Mouse (Mus musculus) midbrain, postnatal 0 days (tissue): ENCODE results near the gene Arl2bp. TPM values are rescaled to one million over a fixed set of nuclear protein-coding genes. Genes with fewer than 3 reads are reported as not detected.

Experiments used
- ATAC-seq: fragments of 200-750 bp; cut with Nextera tagmentation; 2 replicates; pipeline ENCODE4 v1.8.0; 2017; ENCODE audit warnings: moderate number of reproducible peaks, mild to moderate bottlenecking, moderate TSS enrichment, moderate library complexity; ENCODE audit not compliant: low FRiP score
- DNase-seq: peaks from one replicate; pipeline ENCODE4 v3.0.0-alpha.2; 2015; ENCODE audit warnings: low spot score
- H3K27ac ChIP-seq: fragments of 300-500 bp; sonication (generic); 2 replicates; pipeline ENCODE4 v1.5.1; 2014; ENCODE audit warnings: low read depth, mild to moderate bottlenecking, low read length, mixed read lengths
- H3K27me3 ChIP-seq: fragments of 300-500 bp; sonication (generic); 2 replicates; pipeline ENCODE4 v1.6.1; 2014; ENCODE audit warnings: low read length, control low read depth, mixed read lengths; ENCODE audit not compliant: insufficient read depth
- H3K36me3 ChIP-seq: fragments of 300-500 bp; sonication (generic); 2 replicates; pipeline ENCODE4 v1.6.1; 2014; ENCODE audit warnings: low read length, control low read depth, mixed read lengths; ENCODE audit not compliant: insufficient read depth
- H3K4me1 ChIP-seq: fragments of 300-500 bp; sonication (generic); 2 replicates; pipeline ENCODE4 v1.6.1; 2014; ENCODE audit warnings: mild to moderate bottlenecking, control low read depth, antibody characterized with exemption, low read length, mixed read lengths; ENCODE audit not compliant: insufficient read depth
- H3K4me2 ChIP-seq: fragments of 300-500 bp; sonication (generic); 2 replicates; pipeline ENCODE4 v1.6.1; 2014; ENCODE audit warnings: low read depth, mild to moderate bottlenecking, low read length, mixed read lengths; ENCODE audit not compliant: poor library complexity, severe bottlenecking
- H3K4me3 ChIP-seq: fragments of 300-500 bp; sonication (generic); 2 replicates; pipeline ENCODE4 v1.5.1; 2014; ENCODE audit warnings: low read depth, mild to moderate bottlenecking, low read length, moderate library complexity
- H3K9ac ChIP-seq: fragments of 300-500 bp; sonication (generic); replicated peaks from 2 replicates; pipeline ENCODE4 v1.6.1; 2014; ENCODE audit warnings: mild to moderate bottlenecking, low read length, moderate library complexity, mixed read lengths; ENCODE audit not compliant: poor library complexity, severe bottlenecking
- H3K9me3 ChIP-seq: fragments of 300-500 bp; sonication (generic); 2 replicates; pipeline ENCODE4 v1.6.1; 2016; ENCODE audit warnings: low read length, control low read depth
- CTCF ChIP-seq: IDR thresholded peaks from 2 replicates; pipeline ENCODE4 v1.5.1; 2016; ENCODE audit warnings: antibody characterized with exemption, mild to moderate bottlenecking
- WGBS: fragments of 180-500 bp; shearing (Covaris S2); extraction: QIAGEN DNeasy Blood & Tissue Kit; methylation state at CpG from one replicate; pipeline ENCODE4 v1.1.7; 2014; 5-methylcytosine and 5-hydroxymethylcytosine counted together
- polyA plus RNA-seq: library from polyadenylated mRNA; unstranded; fragments of >200 nt; fragmentation: Nextera tagmentation; extraction: Ambion mirVana; gene quantifications from 2 replicates; pipeline ENCODE4 v1.2.1, GENCODE M21; 2015
- total RNA-seq: library from RNA; depleted of rRNA; stranded (reverse); fragments of >200 nt; gene quantifications from 2 replicates; pipeline ENCODE4 v1.2.3, GENCODE M21; 2014

Gene Arl2bp
- total and polyA plus RNA-seq, 2 experiments from 2014 or later: 187 to 246 TPM

DNA sequence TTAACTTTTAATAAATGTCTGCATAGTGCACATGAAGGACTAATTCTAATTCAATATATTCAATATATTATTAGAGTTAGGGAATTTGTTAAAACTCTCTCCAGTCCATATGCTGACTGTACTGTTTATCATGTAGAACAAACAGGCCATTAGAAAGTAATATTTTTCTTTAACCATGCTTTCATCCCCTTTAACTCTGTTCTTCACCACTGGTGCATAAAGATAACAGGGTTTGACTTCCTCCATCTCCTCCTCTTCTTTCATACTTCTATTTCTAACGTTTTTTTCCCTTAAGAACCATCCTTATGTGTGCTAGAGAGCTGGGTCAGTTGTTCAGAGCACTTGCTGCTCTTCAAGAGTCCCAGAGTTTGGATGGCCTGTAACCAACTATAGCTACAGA is 21.2 kb upstream of the Arl2bp start:
- H3K36me3 ChIP-seq: peaks cover 33% of the 10 kb centered on the region
- TF ChIP-seq CTCF: no peak
- ATAC-seq: no peak
- no peak overlapping the region for H3K27ac ChIP-seq
- H3K4me1 ChIP-seq: no peaks in the 10 kb centered on the region
- DNase-seq: no peak
- H3K27me3 ChIP-seq: no peaks in the 10 kb centered on the region
- no peak overlapping the region for H3K4me3 ChIP-seq
- no peak overlapping the region for H3K9ac ChIP-seq
- no peaks in the 10 kb centered on the region for H3K9me3 ChIP-seq
- 50% methylated on average over 1 of the region's 1 CpGs for WGBS
- no peak overlapping the region for H3K4me2 ChIP-seq

GRCm38 (mm10) chr8:94646165-94646564 is 20.2 kb upstream of the Arl2bp start:
- Histone ChIP-seq H3K27me3 (no peaks in the 10 kb centered on the region), H3K27ac (no peak overlapping the region), H3K4me1 (no peaks in the 10 kb centered on the region), H3K9me3 (no peaks in the 10 kb centered on the region), H3K36me3 (peaks cover 24% of the 10 kb centered on the region), H3K9ac (no peak overlapping the region), H3K4me3 (no peak overlapping the region), H3K4me2 (no peak overlapping the region)
- 87% methylated on average over 3 of the region's 3 CpGs for WGBS
- no peak for TF ChIP-seq CTCF
- ATAC-seq (no peak), DNase-seq (no peak)

- Histone ChIP-seq H3K36me3 (peaks cover 38% of the 10 kb centered on the region), H3K4me2 (no peak overlapping the region), H3K4me1 (no peaks in the 10 kb centered on the region), H3K9me3 (no peaks in the 10 kb centered on the region), H3K27me3 (no peaks in the 10 kb centered on the region), H3K4me3 (no peak overlapping the region), H3K27ac (no peak overlapping the region), H3K9ac (no peak overlapping the region)
- TF ChIP-seq CTCF: no peak
- DNase-seq (peak; percentile 26), ATAC-seq (no peak)
- 30% methylated on average over 3 of the region's 3 CpGs for WGBS
Measured at GRCm38 (mm10) chr8:94649496-94649895, 16.9 kb upstream of the Arl2bp start.

GRCm38 (mm10) chr8:94652951-94653350 is 13.4 kb upstream of the Arl2bp start:
- no peak overlapping the region for H3K27ac ChIP-seq
- no peak overlapping the region for H3K4me2 ChIP-seq
- no peaks in the 10 kb centered on the region for H3K27me3 ChIP-seq
- 95% methylated on average over 3 of the region's 3 CpGs for WGBS
- no peak overlapping the region for H3K4me3 ChIP-seq
- TF ChIP-seq CTCF: no peak
- no peaks in the 10 kb centered on the region for H3K4me1 ChIP-seq
- DNase-seq (no peak), ATAC-seq (no peak)
- H3K9ac ChIP-seq: no peak overlapping the region
- no peaks in the 10 kb centered on the region for H3K9me3 ChIP-seq
- peaks cover 34% of the 10 kb centered on the region for H3K36me3 ChIP-seq

DNA sequence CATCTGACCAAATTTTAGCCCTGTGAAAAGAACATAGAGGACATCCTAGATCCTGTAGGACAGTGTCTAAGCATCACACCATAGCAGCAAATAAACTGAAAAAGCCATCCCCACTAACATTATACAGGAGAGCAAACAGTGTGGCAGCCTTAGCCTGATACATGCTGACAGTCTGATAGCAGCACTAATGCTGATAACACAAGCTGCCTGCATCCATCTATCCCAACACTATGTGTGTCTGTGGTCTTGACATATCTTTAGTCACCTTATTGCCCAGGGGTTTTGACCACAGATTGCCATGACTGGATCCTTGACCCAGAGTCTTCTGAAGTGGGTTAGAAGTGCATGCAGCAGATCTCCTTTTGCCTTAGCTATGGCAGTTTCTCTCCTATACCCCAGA is 11.4 kb upstream of the Arl2bp start:
- Histone ChIP-seq H3K27me3 (no peaks in the 10 kb centered on the region), H3K4me3 (no peak overlapping the region), H3K36me3 (peaks cover 32% of the 10 kb centered on the region), H3K9ac (no peak overlapping the region), H3K4me2 (no peak overlapping the region), H3K9me3 (no peaks in the 10 kb centered on the region), H3K27ac (no peak overlapping the region), H3K4me1 (no peaks in the 10 kb centered on the region)
- DNase-seq (no peak), ATAC-seq (no peak)
- TF ChIP-seq CTCF: no peak

GRCm38 (mm10) chr8:94658031-94658430 is 8.4 kb upstream of the Arl2bp start:
- Histone ChIP-seq H3K27me3 (no peaks in the 10 kb centered on the region), H3K4me3 (no peak overlapping the region), H3K9ac (no peak overlapping the region), H3K27ac (no peak overlapping the region), H3K9me3 (no peaks in the 10 kb centered on the region), H3K4me2 (no peak overlapping the region), H3K4me1 (no peaks in the 10 kb centered on the region), H3K36me3 (peaks cover 25% of the 10 kb centered on the region)
- DNase-seq (no peak), ATAC-seq (no peak)
- WGBS: 93% methylated on average over 2 of the region's 2 CpGs
- peak; percentile 47 for TF ChIP-seq CTCF

- 98% methylated on average over 4 of the region's 4 CpGs for WGBS
- DNase-seq (no peak), ATAC-seq (no peak)
- Histone ChIP-seq H3K27me3 (no peaks in the 10 kb centered on the region), H3K4me1 (no peaks in the 10 kb centered on the region), H3K9me3 (no peaks in the 10 kb centered on the region), H3K27ac (no peak overlapping the region), H3K4me3 (no peak overlapping the region), H3K36me3 (peaks cover 14% of the 10 kb centered on the region), H3K9ac (no peak overlapping the region), H3K4me2 (no peak overlapping the region)
- TF ChIP-seq CTCF: no peak
Measured at GRCm38 (mm10) chr8:94660418-94660817, 6.0 kb upstream of the Arl2bp start.
